Mouse (Mus musculus) cortical plate, adult 2 months (tissue): ENCODE data around the gene Acss3.

Source experiments
- CTCF ChIP-seq: fragments of 200-500 bp; IDR thresholded peaks from 2 replicates; pipeline ENCODE4 v1.5.1; 2011; ENCODE audit warnings: mild to moderate bottlenecking, control low read depth, low read length; ENCODE audit not compliant: insufficient read depth; ENCODE audit errors: extremely low read depth
- POLR2A ChIP-seq: fragments of 200-500 bp; IDR thresholded peaks from 2 replicates; pipeline ENCODE4 v1.6.1; 2011; ENCODE audit warnings: mild to moderate bottlenecking, low read length, control low read depth; ENCODE audit not compliant: insufficient read depth; ENCODE audit errors: extremely low read depth

DNA sequence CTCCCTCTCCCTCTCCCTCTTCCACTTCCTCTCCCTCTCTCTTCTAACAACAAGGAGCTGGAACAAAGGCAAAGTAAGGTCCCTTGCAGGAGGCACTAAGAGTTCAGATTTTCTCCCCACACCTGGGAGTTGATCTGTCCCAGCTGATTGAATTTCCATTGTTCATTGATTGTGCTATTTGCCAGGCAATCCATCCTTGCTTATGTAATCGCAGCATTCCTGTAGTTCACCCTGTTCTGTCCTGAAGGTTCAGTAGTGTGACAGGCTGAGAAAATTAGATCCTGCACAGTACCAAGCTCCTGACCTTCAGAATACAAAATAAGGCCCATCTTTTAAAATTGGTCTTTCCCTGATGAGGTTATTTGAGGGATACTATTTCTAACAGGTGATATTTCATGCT is 8.3 kb downstream of the Acss3 start:
- TF ChIP-seq CTCF (no peak), POLR2A (no peak)
